Mouse (Mus musculus): ENCODE measurements around the gene Mup2. TPM values are rescaled to one million over a fixed set of nuclear protein-coding genes. Genes with fewer than 3 reads are reported as not detected.
"Not testable (repeated sequence)": the region's sequence is repeated elsewhere in the genome, so short reads cannot be mapped to it uniquely, and the experiment has no call there.

The Mup2 gene
- not detected in 2 replicates for polyA plus RNA-seq (2012; rRNA removed)

- not testable (repeated sequence) for H3K4me1 ChIP-seq (ENCODE audit: control insufficient read depth, insufficient read depth, low read length); H3K27ac ChIP-seq (ENCODE audit: control insufficient read depth, insufficient read depth, low read depth, low read length); H3K4me3 ChIP-seq (ENCODE audit: control insufficient read depth, low read depth, low read length); H3K27me3 ChIP-seq (ENCODE audit: control insufficient read depth, insufficient read depth, low read length); H3K36me3 ChIP-seq (ENCODE audit: control insufficient read depth, insufficient read depth, low read length)
Observed at GRCm38 (mm10) chr4:60154189-60154588, at the start of gene Mup2. Mup2 (minus strand) TSS chr4:60154289.

Other genes with a start within 250 kb of the Mup2 start
- gene Slc46a2, start 239.2 kb downstream of the Mup2 start, polyA plus RNA-seq (2012; rRNA removed): 0.04 and 0.94 TPM in 2 replicates
- gene Mup4, start 193.6 kb downstream of the Mup2 start, polyA plus RNA-seq (2012; rRNA removed): not detected in 2 replicates
- not detected in 2 replicates for gene Mup6, start 190.0 kb downstream of the Mup2 start, polyA plus RNA-seq (2012; rRNA removed)
- not detected in 2 replicates for gene Mup7, start 83.8 kb downstream of the Mup2 start, polyA plus RNA-seq (2012; rRNA removed)
- not detected in 2 replicates for gene Mup8, start 68.3 kb upstream of the Mup2 start, polyA plus RNA-seq (2012; rRNA removed)

Measured in testis, adult 2 months (tissue).